Mouse (Mus musculus) heart, embryonic 15.5 days (tissue): ENCODE data around the gene Nxpe5. TPM values are rescaled to one million over a fixed set of nuclear protein-coding genes. Genes with fewer than 3 reads are reported as not detected.
A peak's percentile ranks its signal among the peaks of the same experiment; 100 is the strongest.

Source experiments
- ATAC-seq: fragments of 200-750 bp; cut with Nextera tagmentation; replicated peaks from 2 replicates; pipeline ENCODE4 v1.8.0; 2017; ENCODE audit warnings: low read depth, moderate TSS enrichment; ENCODE audit not compliant: insufficient number of reproducible peaks, insufficient read depth, low FRiP score
- H3K27ac ChIP-seq: fragments of 300-500 bp; sonication (generic); 2 replicates; pipeline ENCODE4 v1.5.1; 2015; ENCODE audit warnings: mild to moderate bottlenecking, inconsistent platforms
- H3K27me3 ChIP-seq: fragments of 300-500 bp; sonication (generic); 2 replicates; pipeline ENCODE4 v1.6.1; 2015; ENCODE audit warnings: inconsistent platforms
- H3K36me3 ChIP-seq: fragments of 300-500 bp; sonication (generic); 2 replicates; pipeline ENCODE4 v1.6.1; 2015; ENCODE audit warnings: mild to moderate bottlenecking, inconsistent platforms
- H3K4me1 ChIP-seq: fragments of 300-500 bp; sonication (generic); replicated peaks from 2 replicates; pipeline ENCODE4 v1.6.1; 2015; ENCODE audit warnings: inconsistent platforms
- H3K4me2 ChIP-seq: fragments of 300-500 bp; sonication (generic); 2 replicates; pipeline ENCODE4 v1.6.1; 2015; ENCODE audit warnings: inconsistent platforms, mild to moderate bottlenecking, moderate library complexity
- H3K4me3 ChIP-seq: fragments of 300-500 bp; sonication (generic); 2 replicates; pipeline ENCODE4 v1.5.1; 2015; ENCODE audit warnings: mild to moderate bottlenecking, inconsistent platforms
- H3K9ac ChIP-seq: fragments of 300-500 bp; sonication (generic); 2 replicates; pipeline ENCODE4 v1.6.1; 2015; ENCODE audit warnings: mild to moderate bottlenecking, inconsistent platforms
- H3K9me3 ChIP-seq: fragments of 300-500 bp; sonication (generic); replicated peaks from 2 replicates; pipeline ENCODE4 v1.6.1; 2016; ENCODE audit warnings: inconsistent platforms
- WGBS: fragments of 180-500 bp; shearing (Covaris S2); methylation state at CpG from one replicate; pipeline ENCODE4 v1.1.7; 2015; ENCODE audit warnings: mixed read lengths; 5-methylcytosine and 5-hydroxymethylcytosine counted together
- polyA plus RNA-seq: library from polyadenylated mRNA; unstranded; fragments of >200 nt; fragmentation: Nextera tagmentation; extraction: Ambion mirVana; gene quantifications from 2 replicates; pipeline ENCODE4 v1.2.1, GENCODE M21; 2015

Gene Nxpe5
- polyA plus RNA-seq: not detected in 2 replicates

DNA sequence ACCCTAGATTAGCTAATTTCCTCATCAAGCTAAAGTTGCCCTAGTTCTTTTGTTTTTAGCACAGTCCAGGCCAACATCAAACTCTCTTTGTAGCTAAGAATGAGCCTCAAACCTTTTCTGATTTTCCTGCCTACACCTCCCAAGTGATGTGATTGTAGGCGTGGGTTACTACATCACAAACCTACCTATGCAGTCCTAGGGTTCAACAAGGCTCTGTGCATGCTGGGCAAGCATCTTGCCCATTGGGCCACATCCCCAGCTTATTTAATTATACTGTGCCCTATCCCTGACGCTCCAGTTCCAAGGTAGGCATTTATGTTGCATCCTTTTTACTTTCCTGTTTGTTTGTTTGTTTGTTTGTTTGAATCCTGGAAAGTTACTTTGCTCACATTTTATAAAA lies at the start of gene Nxpe5:
Nxpe5 (plus strand) TSS at position 199 of the 400 bp plus-strand sequence.
- Histone ChIP-seq H3K27me3 (no peaks in the 10 kb centered on the region), H3K9me3 (no peaks in the 10 kb centered on the region), H3K4me2 (no peak within 1 kb of the TSS), H3K4me1 (no peaks in the 10 kb centered on the region), H3K9ac (no peak within 1 kb of the TSS), H3K4me3 (no peak within 1 kb of the TSS), H3K36me3 (no peaks in the 10 kb centered on the region), H3K27ac (no peak within 1 kb of the TSS)
- ATAC-seq: no peak
- WGBS: 53% methylated on average over 2 of the region's 2 CpGs

DNA sequence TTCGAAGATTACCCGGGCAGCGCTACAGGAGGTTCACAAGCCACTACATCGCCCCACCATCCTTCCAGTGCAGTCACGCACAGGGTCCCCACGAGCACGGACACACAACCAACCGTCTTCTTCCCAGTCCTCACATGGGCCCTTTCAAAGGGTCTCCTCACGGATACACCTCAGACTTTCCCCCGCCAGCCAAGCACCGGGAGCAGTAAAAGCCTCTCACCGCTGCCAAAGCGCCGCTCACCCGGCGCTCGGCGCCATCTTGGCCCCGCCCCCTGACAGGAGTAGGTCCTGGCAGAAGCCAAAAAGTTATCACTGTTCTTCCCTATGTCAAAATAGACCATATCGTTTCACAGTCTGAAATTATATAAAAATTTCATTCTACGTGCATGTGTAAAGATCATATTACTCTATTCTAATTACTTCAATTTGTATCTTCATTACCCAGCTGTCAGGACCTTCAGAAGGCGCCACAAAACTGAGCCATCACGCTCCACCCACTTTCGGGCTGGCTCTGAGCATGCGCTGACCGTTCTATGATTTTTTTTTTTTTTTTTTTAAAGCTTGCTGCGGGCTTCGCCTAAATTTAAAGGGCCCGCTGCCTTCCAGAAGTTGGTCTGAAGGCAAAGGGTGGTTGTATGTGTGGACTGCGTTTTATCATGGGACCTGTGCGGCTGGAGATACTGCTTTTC lies 38.6 kb upstream of the Nxpe5 start, which contains the start of the genes Taf6 and Cnpy4:
Taf6 (minus strand) TSS at position 502 of the 689 bp plus-strand sequence.
Cnpy4 (plus strand) TSS at position 536 of the 689 bp plus-strand sequence.
- Histone ChIP-seq H3K9me3 (no peaks in the 10 kb centered on the region), H3K4me1 (peaks cover 15% of the 10 kb centered on the region), H3K4me2 (peak within 1 kb of the TSS; percentile 78), H3K27me3 (no peaks in the 10 kb centered on the region), H3K36me3 (peaks cover 21% of the 10 kb centered on the region), H3K4me3 (peak within 1 kb of the TSS; percentile 85), H3K27ac (peak within 1 kb of the TSS; percentile 79), H3K9ac (peak within 1 kb of the TSS; percentile 83)
- peak; percentile 87 for ATAC-seq
- WGBS: under 1% methylated on average over 31 of the region's 31 CpGs

DNA sequence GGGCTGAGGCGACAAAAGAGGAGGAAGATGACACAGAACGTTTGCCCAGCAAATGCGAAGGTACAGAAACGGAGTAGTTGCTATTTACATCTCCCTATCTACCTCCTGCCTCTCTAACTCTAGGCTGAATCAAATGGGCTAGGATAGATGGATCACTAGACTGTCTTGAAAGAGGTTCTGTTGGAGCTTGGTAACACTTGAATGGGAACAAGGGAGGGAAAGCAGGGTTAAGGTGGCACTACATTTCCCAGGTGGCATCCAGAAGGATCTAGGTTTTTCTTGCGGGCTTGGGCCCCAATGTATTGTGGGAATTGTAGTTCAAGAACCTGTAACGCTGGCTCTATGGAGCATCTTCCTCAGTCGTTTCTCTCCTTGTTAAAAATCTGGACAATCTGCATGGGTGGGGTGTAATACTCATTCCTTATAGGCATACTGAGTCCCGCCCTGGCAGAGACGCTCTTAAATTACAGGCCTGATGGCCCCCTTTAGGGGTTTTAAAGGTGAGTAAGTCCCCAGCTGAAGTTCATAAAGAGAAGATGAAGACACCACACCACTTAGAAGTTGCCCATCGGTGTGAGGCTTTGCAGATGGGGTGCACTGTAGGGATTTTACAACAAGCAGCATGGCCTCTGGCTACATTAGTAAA lies 37.9 kb upstream of the Nxpe5 start:
- Histone ChIP-seq H3K9me3 (no peaks in the 10 kb centered on the region), H3K27me3 (no peaks in the 10 kb centered on the region), H3K36me3 (peaks cover 17% of the 10 kb centered on the region), H3K9ac (peak overlapping the region; percentile 82), H3K4me3 (peak overlapping the region; percentile 85), H3K27ac (peak overlapping the region; percentile 79), H3K4me2 (peak overlapping the region; percentile 78), H3K4me1 (peaks cover 15% of the 10 kb centered on the region)
- WGBS: under 1% methylated on average over 10 of the region's 10 CpGs
- ATAC-seq: peak; percentile 80

DNA sequence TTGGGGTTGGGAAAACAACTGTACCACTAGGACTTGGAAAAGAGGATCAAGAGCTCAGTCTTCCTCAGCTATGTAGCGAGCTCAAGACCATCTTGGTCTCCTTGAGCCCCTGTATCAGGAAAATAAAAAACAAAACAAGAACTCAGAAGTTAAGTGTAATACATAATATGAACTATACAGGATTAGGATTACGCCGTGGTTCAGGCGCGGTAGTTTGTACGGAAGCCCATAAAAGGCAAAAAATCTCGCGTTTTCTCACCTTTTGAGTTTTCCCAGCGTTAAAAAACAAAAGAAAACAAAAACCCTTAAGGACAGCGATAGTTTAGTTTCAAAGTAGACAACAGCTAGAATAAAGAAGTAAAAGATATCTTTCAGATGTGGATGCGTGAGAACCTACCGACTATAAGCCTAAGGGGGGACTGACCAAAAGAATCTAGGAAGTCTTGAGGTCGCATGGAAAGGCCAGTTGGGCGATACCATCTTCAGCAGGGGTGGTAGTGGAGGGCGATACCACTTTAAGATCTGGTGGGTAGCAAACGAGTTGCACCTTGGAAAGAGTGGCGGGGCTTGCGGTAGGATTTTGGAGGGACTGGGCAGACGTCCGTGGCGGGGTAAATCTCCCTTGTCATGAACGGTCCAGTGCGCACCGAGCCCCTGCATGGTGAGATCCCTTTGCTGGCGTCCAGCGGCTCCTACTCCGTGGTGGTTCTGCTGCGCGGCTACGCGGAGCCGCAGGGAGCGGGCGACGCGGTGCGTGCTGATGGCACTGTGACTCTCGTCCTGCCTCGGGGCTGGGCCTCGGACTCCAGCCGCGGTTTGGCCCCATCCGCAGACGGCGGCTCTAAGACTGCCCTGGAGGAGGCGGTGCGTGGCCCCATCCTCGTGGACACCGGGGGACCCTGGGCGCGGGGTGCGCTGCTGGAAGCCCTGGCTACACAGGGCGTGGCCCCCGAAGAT lies 31.6 kb upstream of the Nxpe5 start, which contains the start of gene Mblac1:
Mblac1 (plus strand) TSS at position 544 of the 957 bp plus-strand sequence.
- WGBS: 6% methylated on average over 54 of the region's 54 CpGs
- H3K36me3 ChIP-seq: 0 out of 2 replicates have a peak, but pooled peaks cover 4% of the 10 kb centered on the region
- peak; percentile 81 for ATAC-seq

DNA sequence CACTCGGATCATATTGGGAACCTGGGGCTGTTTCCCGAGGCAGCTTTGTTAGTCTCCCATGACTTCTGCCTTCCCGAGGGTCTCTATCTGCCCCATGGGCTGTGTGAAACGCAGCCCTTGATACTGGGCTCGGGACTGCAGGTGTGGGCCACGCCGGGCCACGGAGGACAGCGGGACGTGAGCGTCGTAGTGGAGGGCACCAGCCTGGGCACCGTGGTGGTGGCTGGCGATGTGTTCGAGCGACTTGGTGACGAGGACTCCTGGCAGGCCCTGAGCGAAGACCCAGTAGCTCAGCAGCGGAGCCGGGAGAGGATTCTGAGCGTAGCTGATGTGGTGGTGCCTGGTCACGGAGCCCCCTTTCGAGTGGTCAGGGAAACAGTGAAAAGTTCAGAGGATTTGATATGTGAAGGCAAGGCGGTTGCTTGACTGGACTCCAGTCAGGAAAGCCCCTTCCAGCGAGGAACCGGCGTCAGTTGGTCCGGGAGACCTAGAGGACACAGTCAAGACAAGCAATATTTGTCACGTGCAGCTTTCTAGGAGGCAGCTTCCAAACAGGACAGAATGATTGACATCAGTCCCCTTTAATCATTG lies 30.8 kb upstream of the Nxpe5 start:
- 0 out of 2 replicates have a peak, but pooled peaks cover 4% of the 10 kb centered on the region for H3K36me3 ChIP-seq
- peaks cover 16% of the 10 kb centered on the region for H3K4me1 ChIP-seq
- WGBS: 2% methylated on average over 29 of the region's 29 CpGs
- peak overlapping the region; percentile 85 for H3K27ac ChIP-seq
- H3K9me3 ChIP-seq: no peaks in the 10 kb centered on the region
- peak; percentile 41 for ATAC-seq
- H3K27me3 ChIP-seq: no peaks in the 10 kb centered on the region
- H3K9ac ChIP-seq: peak overlapping the region; percentile 78
- peak overlapping the region; percentile 95 for H3K4me2 ChIP-seq
- peak overlapping the region; percentile 69 for H3K4me3 ChIP-seq

More for the DNA sequence above, 31.6 kb upstream of the Nxpe5 start, which contains the start of gene Mblac1:
- peak within 1 kb of the TSS; percentile 69 for H3K4me3 ChIP-seq
- peak within 1 kb of the TSS; percentile 95 for H3K4me2 ChIP-seq
- H3K9me3 ChIP-seq: no peaks in the 10 kb centered on the region
- H3K4me1 ChIP-seq: peaks cover 16% of the 10 kb centered on the region
- H3K27me3 ChIP-seq: no peaks in the 10 kb centered on the region
- H3K9ac ChIP-seq: peak within 1 kb of the TSS; percentile 78
- peak within 1 kb of the TSS; percentile 85 for H3K27ac ChIP-seq

DNA sequence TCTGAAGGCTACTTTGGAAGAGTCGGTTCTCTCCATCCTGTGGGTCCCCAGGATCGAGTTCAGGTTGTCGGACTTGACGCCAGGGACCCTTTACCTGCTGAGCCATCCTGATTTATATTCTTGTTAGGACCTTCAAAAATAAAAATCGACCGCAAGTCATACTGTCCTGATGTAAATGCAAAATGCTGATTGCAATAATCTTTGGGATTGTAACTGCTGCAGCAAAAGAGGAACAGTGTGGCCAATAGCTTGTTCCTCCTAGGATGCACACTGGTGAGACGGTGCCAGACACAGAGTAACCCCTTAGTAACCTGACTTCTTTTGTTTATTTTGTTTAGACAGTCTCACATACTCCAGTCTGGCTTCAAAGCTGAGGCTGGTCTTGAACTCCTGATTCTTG lies 30.2 kb upstream of the Nxpe5 start:
- Histone ChIP-seq H3K4me2 (peak overlapping the region; percentile 95), H3K36me3 (0 out of 2 replicates have a peak, but pooled peaks cover 4% of the 10 kb centered on the region), H3K4me3 (peak overlapping the region; percentile 69), H3K27me3 (no peaks in the 10 kb centered on the region), H3K9me3 (no peaks in the 10 kb centered on the region), H3K9ac (peak overlapping the region; percentile 78), H3K27ac (peak overlapping the region; percentile 85), H3K4me1 (peaks cover 16% of the 10 kb centered on the region)
- no peak for ATAC-seq
- WGBS: 69% methylated on average over 7 of the region's 7 CpGs

DNA sequence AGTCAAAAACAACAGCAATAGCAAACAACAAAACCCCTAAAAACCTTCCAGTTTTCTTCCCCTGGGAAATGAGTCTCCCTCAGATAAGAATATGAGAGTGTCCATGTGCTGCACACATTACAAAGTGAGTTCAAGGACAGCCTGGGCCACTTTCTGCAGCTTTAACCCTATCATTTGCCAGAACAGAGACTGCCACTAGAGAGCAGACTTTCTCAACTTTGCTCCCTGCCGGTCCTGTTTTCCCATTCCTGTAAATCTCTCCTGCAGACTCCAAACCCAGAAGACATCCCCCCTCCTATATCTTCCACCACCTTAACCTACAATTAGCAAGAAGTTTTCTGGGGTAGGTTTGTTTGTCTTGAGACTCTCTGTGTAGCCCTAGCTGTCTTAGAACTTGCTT lies 26.1 kb upstream of the Nxpe5 start:
- no peak for ATAC-seq
- no peak overlapping the region for H3K27ac ChIP-seq
- H3K4me1 ChIP-seq: peaks cover 9% of the 10 kb centered on the region
- no peaks in the 10 kb centered on the region for H3K27me3 ChIP-seq
- H3K4me2 ChIP-seq: no peak overlapping the region
- 11% methylated on average over 1 of the region's 1 CpGs for WGBS
- no peak overlapping the region for H3K9ac ChIP-seq
- no peaks in the 10 kb centered on the region for H3K36me3 ChIP-seq
- 0 out of 2 replicates have a peak, but pooled peaks cover 4% of the 10 kb centered on the region for H3K9me3 ChIP-seq
- H3K4me3 ChIP-seq: no peak overlapping the region

DNA sequence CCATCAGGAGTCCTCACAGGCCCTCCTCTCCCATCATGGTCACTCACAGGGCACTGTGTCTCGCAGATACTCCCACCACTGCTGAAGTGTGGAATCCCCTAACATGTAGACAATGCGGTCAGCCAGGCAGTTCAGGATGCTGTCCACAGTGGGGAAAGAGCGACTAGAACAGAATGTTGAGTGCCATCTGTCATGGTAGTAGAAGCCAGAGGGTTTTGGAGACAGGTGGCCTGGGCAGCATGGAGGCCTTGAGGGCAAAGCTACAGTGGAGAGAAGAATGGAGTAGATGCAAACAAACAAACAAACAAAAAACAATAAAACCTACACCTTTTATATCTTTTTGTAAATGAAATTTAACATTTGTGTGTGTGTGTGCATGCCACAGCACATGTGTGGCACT lies 23.6 kb upstream of the Nxpe5 start:
- H3K4me1 ChIP-seq: no peaks in the 10 kb centered on the region
- 83% methylated on average over 3 of the region's 3 CpGs for WGBS
- H3K27ac ChIP-seq: no peak overlapping the region
- H3K4me2 ChIP-seq: no peak overlapping the region
- H3K9ac ChIP-seq: no peak overlapping the region
- no peak for ATAC-seq
- no peak overlapping the region for H3K4me3 ChIP-seq
- H3K9me3 ChIP-seq: peaks cover 6% of the 10 kb centered on the region; the same call in 1 of the 2 replicates
- no peaks in the 10 kb centered on the region for H3K27me3 ChIP-seq
- H3K36me3 ChIP-seq: no peaks in the 10 kb centered on the region

DNA sequence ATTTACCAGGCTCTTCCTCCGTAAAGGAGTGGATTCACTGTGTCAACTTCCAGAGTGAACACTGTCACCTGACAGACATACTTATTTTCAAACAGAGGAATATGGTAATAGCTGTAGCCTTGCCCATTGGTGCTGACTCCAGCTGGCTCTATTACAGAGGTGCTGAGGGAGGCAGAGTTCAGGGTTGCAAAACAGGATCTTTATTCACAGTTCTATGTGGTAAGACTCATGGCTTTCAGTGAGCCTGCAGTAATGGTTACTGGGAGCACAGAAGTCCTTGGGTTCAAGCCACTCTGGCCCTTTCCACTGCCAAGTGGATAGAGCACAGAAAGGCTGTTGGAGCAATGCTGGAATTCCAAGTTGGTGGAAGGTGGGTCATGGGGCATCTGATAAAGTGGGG lies 18.4 kb upstream of the Nxpe5 start:
- no peaks in the 10 kb centered on the region for H3K27me3 ChIP-seq
- H3K4me1 ChIP-seq: no peaks in the 10 kb centered on the region
- 65% methylated on average over 1 of the region's 1 CpGs for WGBS
- H3K4me3 ChIP-seq: no peak overlapping the region
- no peak overlapping the region for H3K27ac ChIP-seq
- no peak for ATAC-seq
- no peaks in the 10 kb centered on the region for H3K36me3 ChIP-seq
- no peak overlapping the region for H3K4me2 ChIP-seq
- H3K9ac ChIP-seq: no peak overlapping the region
- peaks cover 6% of the 10 kb centered on the region; the same call in 1 of the 2 replicates for H3K9me3 ChIP-seq

DNA sequence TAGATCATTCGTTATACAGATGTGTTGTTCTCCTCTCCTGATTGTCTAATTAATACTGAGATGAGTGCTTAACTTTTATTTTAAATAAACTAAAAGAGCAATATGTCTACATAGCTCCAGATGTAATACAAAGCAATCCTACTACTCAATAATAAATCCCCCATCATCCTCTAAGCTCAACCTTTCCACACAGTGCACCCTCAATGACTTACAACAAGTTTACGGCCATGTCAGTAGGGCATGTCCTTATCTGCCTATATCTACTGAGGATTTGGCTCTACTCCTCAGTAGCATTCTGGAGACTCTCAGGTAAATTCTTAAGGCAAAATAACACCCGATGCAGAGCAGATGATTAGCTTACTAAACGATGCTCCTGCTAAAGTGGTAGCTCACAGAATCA lies 17.8 kb upstream of the Nxpe5 start:
- peaks cover 6% of the 10 kb centered on the region; the same call in 1 of the 2 replicates for H3K9me3 ChIP-seq
- H3K4me3 ChIP-seq: no peak overlapping the region
- no peak overlapping the region for H3K9ac ChIP-seq
- no peaks in the 10 kb centered on the region for H3K4me1 ChIP-seq
- 76% methylated on average over 4 of the region's 4 CpGs for WGBS
- ATAC-seq: no peak
- no peak overlapping the region for H3K4me2 ChIP-seq
- no peaks in the 10 kb centered on the region for H3K27me3 ChIP-seq
- no peak overlapping the region for H3K27ac ChIP-seq
- H3K36me3 ChIP-seq: no peaks in the 10 kb centered on the region
